Mouse (Mus musculus): ENCODE results near the gene Gstm2.
"Not testable (repeated sequence)": the region's sequence is repeated elsewhere in the genome, so short reads cannot be mapped to it uniquely, and the experiment has no call there.

The Gstm2 gene

GRCm38 (mm10) chr3:107986041-107986562 is at the start of gene Gstm2:
Gene Gstm2, minus strand, starts transcription at chr3:107986453.
- no peak for DNase-seq (ENCODE audit: low spot score in 2 of 2)

- no peak for DNase-seq (ENCODE audit: low spot score in 2 of 2)
Observed at GRCm38 (mm10) chr3:108033156-108033555, 46.9 kb upstream of the Gstm2 start.

- DNase-seq (ENCODE audit: low spot score in 2 of 2), result no peak
Observed at GRCm38 (mm10) chr3:108032113-108032512, 45.9 kb upstream of the Gstm2 start.

- no peak for DNase-seq (ENCODE audit: low spot score in 2 of 2)
Observed at GRCm38 (mm10) chr3:108028641-108029365, 42.5 kb upstream of the Gstm2 start.

- DNase-seq (ENCODE audit: low spot score in 2 of 2), result no peak
Observed at GRCm38 (mm10) chr3:108026597-108026996, 40.3 kb upstream of the Gstm2 start.

GRCm38 (mm10) chr3:108026049-108026448 is 39.8 kb upstream of the Gstm2 start:
- no peak for DNase-seq (ENCODE audit: low spot score in 2 of 2)

- no peak for DNase-seq (ENCODE audit: low spot score in 2 of 2)
Observed at GRCm38 (mm10) chr3:108025318-108025717, 39.1 kb upstream of the Gstm2 start.

- DNase-seq (ENCODE audit: low spot score in 2 of 2), result no peak
Observed at GRCm38 (mm10) chr3:108022650-108023049, 36.4 kb upstream of the Gstm2 start.

GRCm38 (mm10) chr3:108020351-108021022 is 34.2 kb upstream of the Gstm2 start:
- not testable (repeated sequence) for DNase-seq (ENCODE audit: low spot score in 2 of 2)

- not testable (repeated sequence) for DNase-seq (ENCODE audit: low spot score in 2 of 2)
Observed at GRCm38 (mm10) chr3:108019226-108019625, 33.0 kb upstream of the Gstm2 start.

GRCm38 (mm10) chr3:108018190-108018820 is 32.1 kb upstream of the Gstm2 start:
- DNase-seq (ENCODE audit: low spot score in 2 of 2), result no peak

- DNase-seq (ENCODE audit: low spot score in 2 of 2), result peak; percentile 91 to 95
Observed at GRCm38 (mm10) chr3:108017473-108018189, 31.4 kb upstream of the Gstm2 start, which contains the start of gene Gstm1. Gene Gstm1, minus strand, starts transcription at chr3:108017973.

GRCm38 (mm10) chr3:108016468-108016867 is 30.2 kb upstream of the Gstm2 start:
- not testable (repeated sequence) for DNase-seq (ENCODE audit: low spot score in 2 of 2)

- no peak for DNase-seq (ENCODE audit: low spot score in 2 of 2)
Observed at GRCm38 (mm10) chr3:108014974-108015346, 28.7 kb upstream of the Gstm2 start.

GRCm38 (mm10) chr3:108014098-108014973 is 28.1 kb upstream of the Gstm2 start:
- no peak for DNase-seq (ENCODE audit: low spot score in 2 of 2)

GRCm38 (mm10) chr3:108013331-108013871 is 27.1 kb upstream of the Gstm2 start:
- peak; percentile 73 to 77 for DNase-seq (ENCODE audit: low spot score in 2 of 2)

GRCm38 (mm10) chr3:108011558-108011957 is 25.3 kb upstream of the Gstm2 start:
- DNase-seq (ENCODE audit: low spot score in 2 of 2), result no peak

GRCm38 (mm10) chr3:108010286-108010685 is 24.0 kb upstream of the Gstm2 start:
- peak in 1 of 2 experiments; percentile 33 for DNase-seq (ENCODE audit: low spot score in 2 of 2)

GRCm38 (mm10) chr3:108002021-108002420 is 15.8 kb upstream of the Gstm2 start:
- no peak for DNase-seq (ENCODE audit: low spot score in 2 of 2)

GRCm38 (mm10) chr3:107999491-107999890 is 13.2 kb upstream of the Gstm2 start:
- DNase-seq (ENCODE audit: low spot score in 2 of 2), result no peak
